Mouse (Mus musculus): Measurements from ENCODE around the gene Ypel5. TPM values are rescaled to one million over a fixed set of nuclear protein-coding genes. Genes with fewer than 3 reads are reported as not detected.

The Ypel5 gene
- 80.7 and 88.9 TPM in 2 replicates for polyA plus RNA-seq (2016; fragmentation: Nextera tagmentation; extraction: Ambion mirVana)

GRCm38 (mm10) chr17:72836158-72837115 lies at the start of gene Ypel5:
Ypel5 (plus strand) TSS chr17:72836453.
- Histone ChIP-seq H3K9me3 (replicated peaks) (no peaks in the 10 kb centered on the region), H3K36me3 (no peaks in the 10 kb centered on the region), H3K4me3 (peak within 1 kb of the TSS; percentile 95), H3K27ac (peak within 1 kb of the TSS; percentile 97), H3K9ac (peak within 1 kb of the TSS; percentile 98), H3K4me2 (replicated peaks) (peak within 1 kb of the TSS; percentile 69), H3K27me3 (no peaks in the 10 kb centered on the region), H3K4me1 (peaks cover 7% of the 10 kb centered on the region)
- WGBS: 1% methylated on average over 65 of the region's 93 CpGs
- ATAC-seq (ENCODE audit: low FRiP score): peak; percentile 99

GRCm38 (mm10) chr17:72787886-72788436 lies 48.3 kb upstream of the Ypel5 start:
- WGBS: 85% methylated on average over 6 of the region's 6 CpGs
- Histone ChIP-seq H3K27ac (no peak overlapping the region), H3K27me3 (no peaks in the 10 kb centered on the region), H3K4me3 (no peak overlapping the region), H3K36me3 (no peaks in the 10 kb centered on the region), H3K9ac (no peak overlapping the region), H3K9me3 (replicated peaks) (no peaks in the 10 kb centered on the region), H3K4me2 (replicated peaks) (no peak overlapping the region), H3K4me1 (no peaks in the 10 kb centered on the region)
- ATAC-seq (ENCODE audit: low FRiP score): no peak

DNA sequence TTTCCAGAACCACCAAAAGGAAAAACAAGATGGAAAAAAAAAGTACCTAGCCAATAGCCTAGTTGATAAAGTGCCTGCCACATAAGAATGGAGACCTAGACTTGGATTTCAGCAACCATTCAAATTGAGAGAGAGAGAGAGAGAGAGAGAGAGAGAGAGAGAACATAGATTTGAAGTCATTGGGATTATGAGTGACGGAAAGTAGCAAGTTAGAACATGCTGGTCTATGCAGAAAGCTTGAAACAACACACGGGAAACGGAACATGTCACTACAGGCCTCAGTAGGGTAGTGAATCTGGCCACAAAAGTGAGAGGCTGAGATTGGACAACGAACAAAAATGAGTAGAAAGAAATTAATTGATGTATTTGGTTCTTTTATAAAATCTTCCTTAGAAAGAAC lies 43.0 kb upstream of the Ypel5 start:
- no peak overlapping the region for H3K27ac ChIP-seq
- no peaks in the 10 kb centered on the region for H3K27me3 ChIP-seq
- no peak for ATAC-seq (ENCODE audit: low FRiP score)
- no peak overlapping the region for H3K4me3 ChIP-seq
- H3K36me3 ChIP-seq: no peaks in the 10 kb centered on the region
- 91% methylated on average over 4 of the region's 4 CpGs for WGBS
- no peaks in the 10 kb centered on the region for H3K9me3 ChIP-seq (replicated peaks)
- no peak overlapping the region for H3K9ac ChIP-seq
- H3K4me1 ChIP-seq: no peaks in the 10 kb centered on the region
- no peak overlapping the region for H3K4me2 ChIP-seq (replicated peaks)

DNA sequence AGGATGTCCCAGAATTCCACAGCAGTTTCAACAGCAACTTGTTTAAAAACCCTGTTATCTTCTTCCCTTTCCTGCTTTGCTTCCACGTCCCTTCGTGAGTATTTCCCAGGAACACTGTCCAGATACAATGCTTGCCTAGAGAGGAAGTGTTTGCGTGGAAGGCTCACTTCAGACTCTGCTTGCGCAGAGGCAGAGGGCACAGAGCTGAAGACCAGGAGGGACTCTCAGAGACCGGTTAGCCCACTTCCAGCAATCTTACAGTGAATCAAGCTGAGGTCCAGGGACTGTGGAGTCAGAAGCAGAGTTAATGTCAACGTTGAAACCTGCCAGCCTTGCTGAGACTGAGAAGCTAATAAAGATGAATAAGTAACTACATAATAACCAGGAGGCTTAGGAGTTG lies 41.6 kb upstream of the Ypel5 start:
- ATAC-seq (ENCODE audit: low FRiP score): no peak
- Histone ChIP-seq H3K27ac (no peak overlapping the region), H3K4me1 (no peaks in the 10 kb centered on the region), H3K4me2 (replicated peaks) (no peak overlapping the region), H3K36me3 (no peaks in the 10 kb centered on the region), H3K9me3 (replicated peaks) (no peaks in the 10 kb centered on the region), H3K4me3 (no peak overlapping the region), H3K27me3 (no peaks in the 10 kb centered on the region), H3K9ac (no peak overlapping the region)
- WGBS: 77% methylated on average over 6 of the region's 6 CpGs

DNA sequence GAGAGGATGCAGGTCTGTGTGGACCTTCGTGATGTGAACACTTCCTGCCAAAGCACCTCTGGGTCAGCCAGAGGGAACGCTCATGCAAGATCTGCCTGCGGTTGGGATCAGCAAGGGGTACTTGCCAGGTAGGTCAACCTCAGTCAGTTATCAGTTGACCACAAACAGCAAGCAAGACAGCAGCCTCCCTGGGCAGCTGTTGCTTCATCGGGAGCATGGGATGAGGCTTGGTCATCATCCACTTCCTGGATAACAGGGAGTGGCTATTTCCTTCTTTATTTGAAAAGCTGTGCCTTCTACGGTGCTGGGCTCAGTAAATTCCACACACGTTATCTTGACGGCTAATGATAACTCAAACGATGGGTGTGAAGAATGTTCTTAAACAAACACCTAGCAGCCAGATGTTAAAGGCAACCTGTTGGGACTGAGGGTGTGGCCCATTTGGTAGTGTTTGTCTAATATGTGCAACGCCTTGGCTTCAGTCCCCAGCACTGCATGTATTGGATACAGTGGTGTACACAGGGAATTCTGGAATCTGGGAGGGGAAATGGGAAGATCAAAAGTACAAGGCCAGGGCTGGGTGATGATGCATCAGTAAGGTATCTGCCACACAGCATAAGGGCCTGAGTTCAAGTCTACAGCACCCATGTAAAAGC lies 40.7 kb upstream of the Ypel5 start:
- H3K4me3 ChIP-seq: no peak overlapping the region

GRCm38 (mm10) chr17:72796506-72796905 lies 39.7 kb upstream of the Ypel5 start:
- WGBS: 87% methylated on average over 3 of the region's 3 CpGs
- Histone ChIP-seq H3K4me1 (no peaks in the 10 kb centered on the region), H3K9ac (no peak overlapping the region), H3K9me3 (replicated peaks) (no peaks in the 10 kb centered on the region), H3K4me3 (no peak overlapping the region), H3K27ac (no peak overlapping the region), H3K27me3 (no peaks in the 10 kb centered on the region), H3K36me3 (no peaks in the 10 kb centered on the region), H3K4me2 (replicated peaks) (no peak overlapping the region)
- no peak for ATAC-seq (ENCODE audit: low FRiP score)

More for the DNA sequence above, 40.7 kb upstream of the Ypel5 start:
- H3K4me1 ChIP-seq: no peaks in the 10 kb centered on the region
- 79% methylated on average over 9 of the region's 9 CpGs for WGBS
- H3K27ac ChIP-seq: no peak overlapping the region
- ATAC-seq (ENCODE audit: low FRiP score): no peak
- H3K9ac ChIP-seq: no peak overlapping the region
- H3K9me3 ChIP-seq (replicated peaks): no peaks in the 10 kb centered on the region
- H3K27me3 ChIP-seq: no peaks in the 10 kb centered on the region
- H3K36me3 ChIP-seq: no peaks in the 10 kb centered on the region
- no peak overlapping the region for H3K4me2 ChIP-seq (replicated peaks)

- 35% methylated on average over 2 of the region's 2 CpGs for WGBS
- Histone ChIP-seq H3K9ac (no peak overlapping the region), H3K4me3 (no peak overlapping the region), H3K9me3 (replicated peaks) (no peaks in the 10 kb centered on the region), H3K27me3 (no peaks in the 10 kb centered on the region), H3K27ac (no peak overlapping the region), H3K4me1 (no peaks in the 10 kb centered on the region), H3K4me2 (replicated peaks) (no peak overlapping the region), H3K36me3 (no peaks in the 10 kb centered on the region)
- no peak for ATAC-seq (ENCODE audit: low FRiP score)
Observed at GRCm38 (mm10) chr17:72797867-72798266, 38.4 kb upstream of the Ypel5 start.

DNA sequence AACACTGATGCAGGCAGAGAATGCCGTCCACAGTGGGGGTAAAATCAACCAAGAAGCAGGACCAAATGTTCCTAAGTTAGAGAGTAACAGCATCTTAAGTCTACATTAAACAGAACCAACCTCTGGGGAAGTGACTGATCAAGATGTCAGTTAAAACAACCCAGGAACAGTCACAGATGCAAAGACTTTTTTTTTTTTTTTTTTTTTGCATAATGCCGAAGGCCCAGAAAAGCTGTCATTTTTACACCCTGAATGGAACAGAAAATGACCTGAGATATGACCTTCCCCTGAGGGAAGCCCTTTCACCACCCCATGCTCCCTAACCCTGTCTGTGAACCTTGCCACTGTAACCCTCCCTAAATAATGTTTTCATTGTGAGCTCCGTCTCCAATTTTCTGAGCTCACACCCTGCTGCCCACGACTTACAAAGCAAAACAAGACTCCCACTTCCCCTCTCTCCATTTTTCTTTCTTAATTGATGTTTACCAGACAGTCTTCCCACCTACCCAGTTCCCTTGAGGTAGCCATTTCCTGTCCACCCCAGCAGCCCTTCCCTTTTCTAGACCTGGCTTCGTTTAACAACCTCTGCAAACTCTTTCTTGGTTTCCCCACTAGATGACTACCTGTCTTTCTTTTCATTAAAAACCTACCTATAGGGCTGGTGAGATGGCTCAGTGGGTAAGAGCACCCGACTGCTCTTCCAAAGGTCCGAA lies 26.2 kb upstream of the Ypel5 start:
- Histone ChIP-seq H3K4me1 (0 out of 2 replicates have a peak, but pooled peaks cover 2% of the 10 kb centered on the region), H3K27me3 (no peaks in the 10 kb centered on the region), H3K36me3 (no peaks in the 10 kb centered on the region), H3K9ac (no peak overlapping the region), H3K4me2 (replicated peaks) (no peak overlapping the region), H3K27ac (no peak overlapping the region), H3K9me3 (replicated peaks) (no peaks in the 10 kb centered on the region), H3K4me3 (no peak overlapping the region)
- no peak for ATAC-seq (ENCODE audit: low FRiP score)
- 53% methylated on average over 7 of the region's 7 CpGs for WGBS

DNA sequence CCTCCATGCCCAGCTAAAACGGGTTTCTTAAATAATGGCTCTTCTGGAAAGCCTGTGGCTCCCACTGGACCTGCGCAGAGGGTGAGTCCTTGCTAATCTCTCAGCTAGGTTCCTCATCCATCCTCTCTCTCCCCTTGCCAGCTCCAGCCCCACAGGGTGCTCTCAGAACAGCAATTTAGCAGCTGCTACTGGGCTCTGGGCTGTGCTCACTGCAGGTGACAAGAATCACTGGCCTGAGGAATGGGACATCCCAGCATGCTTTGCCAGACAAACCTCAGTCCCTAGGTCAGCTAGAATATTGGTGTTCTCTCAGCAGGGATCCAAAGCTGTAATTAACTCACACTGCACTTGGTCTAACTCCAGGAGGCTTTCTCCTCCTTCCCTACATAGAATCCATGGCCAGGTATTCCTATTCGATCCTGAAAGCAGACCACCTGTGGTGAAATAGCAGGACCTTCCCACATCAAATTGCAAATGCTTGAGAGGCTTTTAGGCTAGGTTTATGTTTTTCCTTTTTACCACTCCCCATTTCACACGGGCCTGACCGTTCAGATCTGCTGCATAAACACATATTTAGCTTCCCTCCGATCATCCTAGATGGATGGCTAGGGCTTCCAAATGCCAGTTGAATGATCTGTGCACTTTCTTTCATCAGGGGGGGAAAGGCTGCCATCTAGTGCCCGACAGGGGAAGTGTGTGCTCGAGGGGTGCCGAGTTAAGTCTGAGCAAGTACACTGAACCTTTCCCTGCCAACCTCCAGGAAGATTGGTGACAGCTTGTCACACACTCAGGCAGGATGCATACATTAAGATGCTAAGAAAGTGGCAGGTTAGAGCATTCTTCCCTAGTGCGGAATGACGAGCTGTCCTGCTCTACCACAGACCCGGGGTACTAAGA lies 22.6 kb upstream of the Ypel5 start:
- WGBS: 13% methylated on average over 12 of the region's 12 CpGs
- H3K27ac ChIP-seq: no peak overlapping the region

GRCm38 (mm10) chr17:72817574-72817973 lies 18.7 kb upstream of the Ypel5 start:
- H3K9ac ChIP-seq: no peak overlapping the region
- WGBS: 83% methylated on average over 5 of the region's 5 CpGs
- 0 out of 2 replicates have a peak, but pooled peaks cover 2% of the 10 kb centered on the region for H3K4me1 ChIP-seq
- no peak overlapping the region for H3K27ac ChIP-seq
- no peak overlapping the region for H3K4me2 ChIP-seq (replicated peaks)
- no peak overlapping the region for H3K4me3 ChIP-seq
- ATAC-seq (ENCODE audit: low FRiP score): no peak
- no peaks in the 10 kb centered on the region for H3K9me3 ChIP-seq (replicated peaks)
- no peaks in the 10 kb centered on the region for H3K27me3 ChIP-seq
- no peaks in the 10 kb centered on the region for H3K36me3 ChIP-seq

More for the DNA sequence above, 22.6 kb upstream of the Ypel5 start:
- H3K9me3 ChIP-seq (replicated peaks): no peaks in the 10 kb centered on the region
- no peaks in the 10 kb centered on the region for H3K36me3 ChIP-seq
- no peak overlapping the region for H3K9ac ChIP-seq
- no peak overlapping the region for H3K4me3 ChIP-seq
- ATAC-seq (ENCODE audit: low FRiP score): peak; percentile 38; the same call in 1 of the 2 replicates
- no peaks in the 10 kb centered on the region for H3K27me3 ChIP-seq
- H3K4me1 ChIP-seq: 0 out of 2 replicates have a peak, but pooled peaks cover 2% of the 10 kb centered on the region
- no peak overlapping the region for H3K4me2 ChIP-seq (replicated peaks)

DNA sequence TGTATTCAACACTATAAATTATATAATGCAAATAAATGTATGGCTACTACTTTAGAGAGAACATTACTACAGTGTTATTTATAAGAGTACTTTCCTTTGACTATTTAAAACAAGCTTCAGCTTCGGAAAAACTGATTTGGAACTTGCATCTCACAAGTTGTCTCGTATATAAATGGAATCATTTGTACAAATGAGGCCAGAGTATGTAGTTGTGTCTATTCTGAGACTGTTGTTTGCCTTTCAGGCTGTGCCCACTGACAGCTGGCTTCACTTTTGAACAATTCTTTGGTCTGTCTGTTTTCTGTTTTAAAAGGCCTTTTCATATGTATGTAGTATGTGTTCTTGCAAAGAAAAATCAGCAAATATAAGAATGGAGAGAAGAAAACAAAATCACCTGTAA lies 16.5 kb upstream of the Ypel5 start:
- no peaks in the 10 kb centered on the region for H3K4me1 ChIP-seq
- H3K9me3 ChIP-seq (replicated peaks): no peaks in the 10 kb centered on the region
- H3K9ac ChIP-seq: no peak overlapping the region
- 66% methylated on average over 2 of the region's 2 CpGs for whole genome bisulfite sequencing
- H3K4me3 ChIP-seq: no peak overlapping the region
- H3K27ac ChIP-seq: no peak overlapping the region
- no peak for ATAC-seq (ENCODE audit: low FRiP score)
- H3K4me2 ChIP-seq (replicated peaks): no peak overlapping the region
- H3K36me3 ChIP-seq: no peaks in the 10 kb centered on the region
- no peaks in the 10 kb centered on the region for H3K27me3 ChIP-seq

Measured in hindbrain, embryonic 12.5 days (tissue).